Mouse (Mus musculus): ENCODE results near the gene Rfng. TPM values are rescaled to one million over a fixed set of nuclear protein-coding genes. Genes with fewer than 3 reads are reported as not detected.
A peak's percentile ranks its signal among the peaks of the same experiment; 100 is the strongest.
"Not testable (repeated sequence)": the region's sequence is repeated elsewhere in the genome, so short reads cannot be mapped to it uniquely, and the experiment has no call there.

The Rfng gene
- total and polyA plus RNA-seq, 3 experiments = 4.1 to 67.6 (median 18.4) TPM

- Histone ChIP-seq H3K36me3 (replicated peaks) (peaks cover 79% of the 10 kb centered on the region), H3K4me3 (ENCODE audit: low read depth, low read length) (no peak overlapping the region), H3K27me3 (ENCODE audit: insufficient read depth, low read length) (no peaks in the 10 kb centered on the region), H3K9me3 (replicated peaks) (no peaks in the 10 kb centered on the region), H3K4me1 (ENCODE audit: insufficient read depth, low read depth, low read length) (peaks cover 71% of the 10 kb centered on the region)
- no peak for DNase-seq (ENCODE audit: low spot score)
- no peak for ATAC-seq (ENCODE audit: extremely low read depth, insufficient number of reproducible peaks, low FRiP score, poor library complexity, severe bottlenecking)
- TF ChIP-seq POLR2AphosphoS5 (IDR thresholded peaks at IDR 0.05; ENCODE audit: insufficient replicate concordance, low read depth, low read length) (no peak), GATA2 (IDR thresholded peaks at IDR 0.05; ENCODE audit: borderline replicate concordance, low read depth, low read length) (no peak)
Observed at GRCm38 (mm10) chr11:120792652-120793051, 8.6 kb upstream of the Rfng start.

GRCm38 (mm10) chr11:120789810-120790209 is 5.8 kb upstream of the Rfng start:
- Histone ChIP-seq H3K36me3 (replicated peaks) (peaks cover 98% of the 10 kb centered on the region), H3K27me3 (ENCODE audit: insufficient read depth, low read length) (no peaks in the 10 kb centered on the region), H3K4me3 (ENCODE audit: low read depth, low read length) (no peak overlapping the region), H3K4me1 (ENCODE audit: insufficient read depth, low read depth, low read length) (peaks cover 82% of the 10 kb centered on the region), H3K9me3 (replicated peaks) (no peaks in the 10 kb centered on the region)
- TF ChIP-seq TAL1 (conservative IDR thresholded peaks at IDR 0.05; ENCODE audit: low read depth, low read length) (no peak), GATA1 (IDR thresholded peaks at IDR 0.05; ENCODE audit: borderline replicate concordance, low read length) (no peak), CTCF (IDR thresholded peaks at IDR 0.05; ENCODE audit: low read depth, low read length) (no peak), GATA2 (IDR thresholded peaks at IDR 0.05; ENCODE audit: borderline replicate concordance, low read depth, low read length) (no peak), POLR2AphosphoS5 (IDR thresholded peaks at IDR 0.05; ENCODE audit: insufficient replicate concordance, low read depth, low read length) (no peak)
- ATAC-seq (ENCODE audit: extremely low read depth, insufficient number of reproducible peaks, low FRiP score, poor library complexity, severe bottlenecking) = no peak
- DNase-seq (ENCODE audit: low spot score) = no peak

GRCm38 (mm10) chr11:120789355-120789754 is 5.3 kb upstream of the Rfng start:
- Histone ChIP-seq H3K36me3 (replicated peaks) (peaks cover 94% of the 10 kb centered on the region), H3K4me1 (ENCODE audit: insufficient read depth, low read depth, low read length) (peaks cover 78% of the 10 kb centered on the region)
- TF ChIP-seq GATA2 (IDR thresholded peaks at IDR 0.05; ENCODE audit: borderline replicate concordance, low read depth, low read length) (no peak), POLR2AphosphoS5 (IDR thresholded peaks at IDR 0.05; ENCODE audit: insufficient replicate concordance, low read depth, low read length) (0 out of 2 replicates have a peak, but pooled peaks have one; percentile 49), GATA1 (IDR thresholded peaks at IDR 0.05; ENCODE audit: borderline replicate concordance, low read length) (no peak), CTCF (IDR thresholded peaks at IDR 0.05; ENCODE audit: low read depth, low read length) (no peak), TAL1 (conservative IDR thresholded peaks at IDR 0.05; ENCODE audit: low read depth, low read length) (no peak)

GRCm38 (mm10) chr11:120788460-120788859 is 4.5 kb upstream of the Rfng start:
- H3K27me3 ChIP-seq (ENCODE audit: insufficient read depth, low read length); H3K4me3 ChIP-seq (ENCODE audit: low read depth, low read length); H3K9me3 ChIP-seq (replicated peaks); DNase-seq (ENCODE audit: low spot score); ATAC-seq (ENCODE audit: extremely low read depth, insufficient number of reproducible peaks, low FRiP score, poor library complexity, severe bottlenecking): not testable (repeated sequence)
- Histone ChIP-seq H3K36me3 (replicated peaks) (peaks cover 85% of the 10 kb centered on the region), H3K4me1 (ENCODE audit: insufficient read depth, low read depth, low read length) (peaks cover 73% of the 10 kb centered on the region)

More at GRCm38 (mm10) chr11:120789355-120789754, 5.3 kb upstream of the Rfng start:
- ATAC-seq (ENCODE audit: extremely low read depth, insufficient number of reproducible peaks, low FRiP score, poor library complexity, severe bottlenecking) = no peak
- Histone ChIP-seq H3K9me3 (replicated peaks) (no peaks in the 10 kb centered on the region), H3K4me3 (ENCODE audit: low read depth, low read length) (no peak overlapping the region), H3K27me3 (ENCODE audit: insufficient read depth, low read length) (no peaks in the 10 kb centered on the region)
- no peak for DNase-seq (ENCODE audit: low spot score)

- no peaks in the 10 kb centered on the region for H3K9me3 ChIP-seq (replicated peaks)
- H3K36me3 ChIP-seq (replicated peaks) = peaks cover 82% of the 10 kb centered on the region
- peaks cover 60% of the 10 kb centered on the region for H3K4me1 ChIP-seq (ENCODE audit: insufficient read depth, low read depth, low read length)
- peak overlapping the region; percentile 98 for H3K4me3 ChIP-seq (ENCODE audit: low read depth, low read length)
- no peak for TF ChIP-seq CTCF (IDR thresholded peaks at IDR 0.05; ENCODE audit: low read depth, low read length)
- no peak for TF ChIP-seq GATA1 (IDR thresholded peaks at IDR 0.05; ENCODE audit: borderline replicate concordance, low read length)
- no peak for TF ChIP-seq POLR2AphosphoS5 (IDR thresholded peaks at IDR 0.05; ENCODE audit: insufficient replicate concordance, low read depth, low read length)
- no peak for TF ChIP-seq TAL1 (conservative IDR thresholded peaks at IDR 0.05; ENCODE audit: low read depth, low read length)
- no peak for TF ChIP-seq GATA2 (IDR thresholded peaks at IDR 0.05; ENCODE audit: borderline replicate concordance, low read depth, low read length)
- H3K27me3 ChIP-seq (ENCODE audit: insufficient read depth, low read length) = no peaks in the 10 kb centered on the region
- peak; percentile 14 for DNase-seq (ENCODE audit: low spot score)
- no peak for ATAC-seq (ENCODE audit: extremely low read depth, insufficient number of reproducible peaks, low FRiP score, poor library complexity, severe bottlenecking)
Observed at GRCm38 (mm10) chr11:120785145-120785544, 1.1 kb upstream of the Rfng start.

GRCm38 (mm10) chr11:120783426-120784063 is 462 bp downstream of the Rfng start:
- Histone ChIP-seq H3K4me3 (ENCODE audit: low read depth, low read length) (peak overlapping the region; percentile 98), H3K9me3 (replicated peaks) (no peaks in the 10 kb centered on the region), H3K4me1 (ENCODE audit: insufficient read depth, low read depth, low read length) (peaks cover 50% of the 10 kb centered on the region), H3K36me3 (replicated peaks) (peaks cover 79% of the 10 kb centered on the region), H3K27me3 (ENCODE audit: insufficient read depth, low read length) (no peaks in the 10 kb centered on the region)
- ATAC-seq (ENCODE audit: extremely low read depth, insufficient number of reproducible peaks, low FRiP score, poor library complexity, severe bottlenecking) = no peak
- TF ChIP-seq CTCF (IDR thresholded peaks at IDR 0.05; ENCODE audit: low read depth, low read length) (no peak), GATA1 (IDR thresholded peaks at IDR 0.05; ENCODE audit: borderline replicate concordance, low read length) (no peak), TAL1 (conservative IDR thresholded peaks at IDR 0.05; ENCODE audit: low read depth, low read length) (no peak), POLR2AphosphoS5 (IDR thresholded peaks at IDR 0.05; ENCODE audit: insufficient replicate concordance, low read depth, low read length) (no peak), GATA2 (IDR thresholded peaks at IDR 0.05; ENCODE audit: borderline replicate concordance, low read depth, low read length) (no peak)
- no peak for DNase-seq (ENCODE audit: low spot score)

- not testable (repeated sequence) for DNase-seq (ENCODE audit: low spot score); H3K27me3 ChIP-seq (ENCODE audit: insufficient read depth, low read length); H3K9me3 ChIP-seq (replicated peaks); H3K4me3 ChIP-seq (ENCODE audit: low read depth, low read length); ATAC-seq (ENCODE audit: extremely low read depth, insufficient number of reproducible peaks, low FRiP score, poor library complexity, severe bottlenecking)
- peaks cover 59% of the 10 kb centered on the region for H3K36me3 ChIP-seq (replicated peaks)
- H3K4me1 ChIP-seq (ENCODE audit: insufficient read depth, low read depth, low read length) = peaks cover 30% of the 10 kb centered on the region
Observed at GRCm38 (mm10) chr11:120781361-120781760, 2.6 kb downstream of the Rfng start.

All from G1E (cell line).